Mouse (Mus musculus) embryo, embryonic 11 days (tissue): ENCODE measurements around the gene Iqck.

Experiments used
- DNase-seq: peaks from one replicate; pipeline ENCODE4 v3.0.0-alpha.2; 2015

The Iqck gene

GRCm38 (mm10) chr7:118855171-118855876 is at the start of gene Iqck:
Iqck (plus strand) TSS chr7:118855752.
- peak; percentile 97 for DNase-seq

GRCm38 (mm10) chr7:118806631-118807411 is 48.7 kb upstream of the Iqck start:
- DNase-seq = no peak

- DNase-seq = no peak
Observed at GRCm38 (mm10) chr7:118807899-118808298, 47.7 kb upstream of the Iqck start.

DNA sequence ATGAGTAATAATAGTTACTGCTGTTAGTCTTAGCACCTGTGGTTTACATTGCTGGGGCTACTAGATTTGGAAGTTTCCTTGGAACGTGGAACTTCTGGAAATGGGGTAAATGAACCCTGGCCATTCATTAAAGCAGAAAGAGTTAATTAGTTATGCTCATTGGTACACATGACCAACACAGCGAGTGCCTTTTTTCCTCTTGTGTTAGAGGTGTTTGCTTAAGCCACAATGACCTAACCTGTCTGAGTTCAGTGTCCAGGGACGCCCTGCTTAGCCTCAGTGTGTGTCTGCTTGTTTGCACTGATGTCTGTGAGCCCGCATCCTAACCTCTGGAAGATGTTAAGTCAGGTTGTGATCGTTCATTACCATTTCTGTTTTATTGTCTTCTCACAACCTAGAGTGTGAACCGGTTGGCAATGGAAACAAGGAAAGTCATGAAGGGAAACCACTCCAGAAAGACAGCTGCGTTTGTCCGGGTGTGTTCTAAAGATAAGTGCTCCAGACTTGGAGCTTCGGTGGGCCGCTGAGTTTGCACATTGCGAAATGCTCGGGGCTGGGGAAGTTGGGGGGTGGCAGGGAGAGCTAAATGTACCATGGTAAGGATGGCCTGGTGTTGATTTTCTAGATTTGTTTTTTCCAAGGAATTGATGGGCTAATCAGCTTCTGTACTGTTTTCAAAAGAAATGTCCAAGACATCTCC is 44.0 kb upstream of the Iqck start:
- DNase-seq = no peak

- DNase-seq = no peak
Observed at GRCm38 (mm10) chr7:118813592-118813991, 42.0 kb upstream of the Iqck start.

GRCm38 (mm10) chr7:118816275-118816674 is 39.3 kb upstream of the Iqck start:
- no peak for DNase-seq

DNA sequence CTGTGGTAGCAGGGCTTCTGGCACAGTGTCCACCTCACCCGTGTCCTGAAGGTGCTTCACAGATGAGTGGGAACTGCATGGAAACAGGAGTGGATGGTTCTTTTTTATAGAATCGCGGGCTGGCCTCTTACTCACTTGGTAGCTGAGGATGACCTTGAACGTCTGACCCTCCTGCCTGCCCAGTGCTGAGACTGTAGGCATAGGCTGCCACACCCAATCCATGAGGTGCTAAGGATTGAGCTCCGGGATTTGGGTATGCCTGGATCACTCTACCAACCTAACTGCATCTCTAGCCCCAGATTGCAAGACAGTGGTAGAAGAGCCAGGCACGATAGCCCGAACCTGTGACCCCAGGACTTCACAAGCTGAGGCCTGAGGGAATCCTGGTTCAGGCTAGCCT is 37.8 kb upstream of the Iqck start:
- no peak for DNase-seq

- DNase-seq = no peak
Observed at GRCm38 (mm10) chr7:118819666-118820065, 35.9 kb upstream of the Iqck start.

- no peak for DNase-seq
Observed at GRCm38 (mm10) chr7:118821356-118821755, 34.2 kb upstream of the Iqck start.

DNA sequence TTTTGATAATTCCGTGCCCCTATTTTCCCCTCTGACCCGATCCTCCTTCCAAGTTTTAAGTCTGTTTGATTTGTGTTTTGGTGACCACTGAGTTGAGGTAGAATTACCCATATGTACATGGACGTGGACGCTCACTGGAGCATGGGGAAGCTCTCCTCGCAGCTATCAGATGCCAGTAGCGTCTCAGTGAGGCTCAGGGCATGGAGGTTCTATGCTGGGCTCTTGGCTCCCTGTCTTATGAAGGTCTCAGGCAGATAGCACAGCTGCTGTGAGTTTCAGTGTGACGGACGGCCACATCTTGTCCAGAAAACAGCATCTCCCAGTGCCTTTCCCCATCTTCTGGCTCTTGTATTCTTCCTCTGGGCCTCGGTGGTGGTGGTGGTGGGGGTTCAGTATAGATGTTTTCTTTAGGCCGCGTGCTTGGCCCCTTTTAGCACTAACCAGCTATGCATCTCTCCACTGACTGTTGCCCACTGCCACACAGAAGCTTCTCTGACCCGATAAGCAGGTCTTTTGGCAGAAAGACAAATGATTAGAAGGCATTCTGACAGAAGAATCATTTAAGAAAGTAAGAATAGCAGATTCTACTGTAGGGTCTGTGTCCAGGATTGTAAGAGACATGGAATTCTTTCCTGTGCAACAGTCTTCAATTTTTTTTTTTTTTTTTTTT is 33.5 kb upstream of the Iqck start:
- no peak for DNase-seq

GRCm38 (mm10) chr7:118824451-118824850 is 31.1 kb upstream of the Iqck start:
- DNase-seq = no peak

GRCm38 (mm10) chr7:118827975-118828416 is 27.6 kb upstream of the Iqck start:
- DNase-seq = peak; percentile 30

GRCm38 (mm10) chr7:118837901-118838300 is 17.7 kb upstream of the Iqck start:
- no peak for DNase-seq

DNA sequence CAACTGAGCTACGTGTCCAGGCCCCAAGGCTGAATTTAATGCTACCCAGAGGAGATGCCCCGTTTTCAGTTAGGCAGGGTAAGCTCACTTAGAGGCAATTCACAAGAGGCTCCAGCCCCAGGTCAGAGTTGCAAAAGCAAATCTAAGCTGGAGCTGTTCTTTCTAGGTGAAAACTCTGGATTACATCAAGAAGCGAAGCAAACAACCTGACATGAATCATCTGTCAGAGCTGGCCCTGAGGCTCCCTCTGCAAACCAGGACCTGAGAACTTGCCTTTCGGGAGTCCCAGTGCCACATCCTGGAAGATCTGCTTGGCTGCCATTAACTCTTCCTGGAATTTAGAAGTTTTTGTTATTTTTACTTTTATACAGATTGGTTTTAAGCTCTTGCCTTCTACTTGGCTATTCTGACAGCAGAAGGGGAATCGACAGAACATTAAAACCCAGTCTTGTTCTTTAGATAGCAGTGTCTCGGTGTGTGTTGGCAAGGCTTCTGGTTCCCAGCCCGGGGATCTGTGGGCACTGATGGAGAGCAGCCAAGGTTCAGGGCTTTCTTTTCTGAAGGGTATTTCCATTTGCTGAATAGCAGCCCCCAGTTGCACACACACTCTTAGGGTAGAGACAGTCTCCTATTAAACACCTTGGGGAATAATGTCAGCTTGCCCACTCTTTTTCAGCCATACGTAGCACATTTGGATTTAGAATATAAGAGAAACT is 14.4 kb upstream of the Iqck start:
- no peak for DNase-seq

- DNase-seq = no peak
Observed at GRCm38 (mm10) chr7:118841796-118842195, 13.8 kb upstream of the Iqck start.

- DNase-seq = no peak
Observed at GRCm38 (mm10) chr7:118842938-118843337, 12.6 kb upstream of the Iqck start.

GRCm38 (mm10) chr7:118845141-118845540 is 10.4 kb upstream of the Iqck start:
- no peak for DNase-seq

GRCm38 (mm10) chr7:118846329-118846728 is 9.2 kb upstream of the Iqck start:
- DNase-seq = no peak

GRCm38 (mm10) chr7:118848796-118849195 is 6.8 kb upstream of the Iqck start:
- peak; percentile 12 for DNase-seq

DNA sequence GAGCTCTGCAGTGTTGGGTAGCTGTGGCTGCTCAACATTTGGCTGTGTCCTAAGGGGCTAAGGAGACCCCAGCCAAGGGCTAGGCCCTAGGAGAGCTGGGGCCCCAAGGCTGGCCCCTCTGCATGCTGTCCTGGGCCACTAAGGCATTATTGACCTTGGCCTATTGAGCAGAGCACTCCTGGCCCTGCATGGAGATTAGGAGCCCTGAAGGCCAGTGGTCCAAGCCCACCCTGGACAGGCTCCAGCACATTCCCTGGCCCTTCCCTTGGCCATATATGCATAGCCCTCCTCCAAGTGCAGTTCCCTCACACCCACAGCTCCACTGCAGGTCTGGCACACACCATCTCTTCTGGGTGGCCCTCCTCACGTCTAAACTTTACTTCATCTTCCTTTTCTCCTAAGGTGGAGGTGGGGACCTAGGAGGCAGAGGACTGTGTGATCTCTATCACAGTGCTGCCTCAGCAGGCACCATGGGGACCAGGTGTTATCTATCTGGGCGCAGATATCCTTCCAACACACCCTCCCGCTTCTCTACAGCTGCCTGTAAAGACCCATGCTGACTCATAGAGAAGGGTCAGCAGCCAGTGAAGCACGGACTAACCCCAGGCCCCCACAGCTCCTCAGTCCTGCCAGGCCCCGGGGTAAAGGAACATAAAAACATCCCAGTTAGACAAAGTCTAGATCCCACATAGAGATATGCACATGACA is 5.9 kb upstream of the Iqck start:
- DNase-seq = no peak

DNA sequence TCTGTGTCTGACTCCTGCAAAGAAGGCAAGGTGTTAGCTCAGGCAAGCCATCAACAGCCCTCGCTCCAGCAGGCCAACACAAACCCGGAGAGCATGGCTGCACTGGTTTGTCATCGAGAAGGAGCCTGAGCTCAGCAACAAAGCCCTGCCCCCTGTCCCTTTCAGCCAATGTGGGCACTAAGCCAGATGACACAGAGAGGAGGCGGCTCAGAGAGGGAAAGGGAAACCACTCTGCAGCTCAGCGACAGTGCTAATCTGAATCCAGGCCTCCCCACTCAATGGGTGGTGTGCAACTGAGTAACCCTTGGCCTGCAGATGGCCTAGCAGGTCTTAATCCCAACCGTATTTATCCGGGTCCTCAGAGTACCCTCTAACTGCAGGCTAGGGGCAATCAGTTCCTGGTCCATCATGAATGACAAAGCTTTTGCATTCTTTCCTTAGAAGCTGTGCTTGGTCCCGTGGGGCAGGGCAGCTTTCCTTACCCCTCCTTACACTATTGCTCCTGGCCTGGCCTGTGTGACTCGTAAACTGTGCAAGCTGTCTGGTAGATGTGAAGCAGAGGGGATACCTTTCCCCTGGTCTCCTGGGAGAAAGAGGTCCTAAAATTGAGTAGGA is 4.8 kb upstream of the Iqck start:
- DNase-seq = no peak
